Mouse (Mus musculus): ENCODE measurements around the gene Clmn.

DNA sequence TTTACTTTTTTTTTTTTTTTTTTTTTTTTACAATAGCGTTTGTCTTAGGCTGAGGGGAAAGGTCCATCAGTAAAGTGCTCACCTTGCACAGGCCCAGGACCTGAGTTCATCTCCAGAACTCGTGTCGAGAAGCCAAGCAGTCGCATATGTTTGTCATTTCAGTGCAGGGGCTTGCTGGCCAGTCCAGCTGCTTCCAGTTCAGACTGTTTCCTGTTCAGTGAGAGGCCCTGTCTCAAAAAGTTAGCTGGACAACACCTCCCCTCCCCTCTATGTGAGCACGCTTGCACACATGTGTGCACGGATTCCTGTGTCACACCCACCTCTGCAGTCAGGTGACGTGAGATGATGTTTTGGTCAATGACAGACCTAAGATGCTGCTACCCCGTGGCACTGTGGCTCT, 25.2 kb upstream of the Clmn start:
- TF ChIP-seq CTCF (IDR thresholded peaks at IDR 0.05; ENCODE audit: low read depth), result no peak
- TF ChIP-seq EP300 (IDR thresholded peaks at IDR 0.05; ENCODE audit: low read depth), result no peak

Measured in heart, postnatal 0 days (tissue).